Mouse (Mus musculus) stomach, postnatal 0 days (tissue): ENCODE measurements around the gene Tbc1d16. TPM values are rescaled to one million over a fixed set of nuclear protein-coding genes. Genes with fewer than 3 reads are reported as not detected.
"Not testable (repeated sequence)": the region's sequence is repeated elsewhere in the genome, so short reads cannot be mapped to it uniquely, and the experiment has no call there.

Source experiments
- ATAC-seq: fragments of 200-750 bp; cut with Nextera tagmentation; 2 replicates; pipeline ENCODE4 v1.8.0; 2017; ENCODE audit not compliant: low FRiP score, low TSS enrichment
- DNase-seq: peaks from one replicate; pipeline ENCODE4 v3.0.0-alpha.2; 2016; ENCODE audit warnings: low spot score
- H3K27ac ChIP-seq: fragments of 300-500 bp; sonication (generic); replicated peaks from 2 replicates; pipeline ENCODE4 v1.5.1; 2014; ENCODE audit warnings: mild to moderate bottlenecking, control low read depth
- H3K27me3 ChIP-seq: fragments of 300-500 bp; sonication (generic); 2 replicates; pipeline ENCODE4 v1.6.1; 2014; ENCODE audit warnings: low read length; ENCODE audit not compliant: control insufficient read depth, insufficient read depth
- H3K36me3 ChIP-seq: fragments of 300-500 bp; sonication (generic); 2 replicates; pipeline ENCODE4 v1.6.1; 2014; ENCODE audit warnings: low read length, mixed read lengths; ENCODE audit not compliant: control insufficient read depth, insufficient read depth
- H3K4me1 ChIP-seq: fragments of 300-500 bp; sonication (generic); replicated peaks from 2 replicates; pipeline ENCODE4 v1.6.1; 2014; ENCODE audit warnings: antibody characterized with exemption; ENCODE audit not compliant: control insufficient read depth, insufficient read depth
- H3K4me2 ChIP-seq: fragments of 300-500 bp; sonication (generic); replicated peaks from 2 replicates; pipeline ENCODE4 v1.6.1; 2014; ENCODE audit warnings: low read depth, mild to moderate bottlenecking, control low read depth, moderate library complexity
- H3K4me3 ChIP-seq: fragments of 300-500 bp; sonication (generic); 2 replicates; pipeline ENCODE4 v1.5.1; 2014; ENCODE audit warnings: low read depth, low read length, control low read depth
- H3K9ac ChIP-seq: fragments of 300-500 bp; sonication (generic); 2 replicates; pipeline ENCODE4 v1.6.1; 2014; ENCODE audit warnings: mild to moderate bottlenecking, low read length, control low read depth, mixed read lengths
- H3K9me3 ChIP-seq: fragments of 300-500 bp; sonication (generic); 2 replicates; pipeline ENCODE4 v1.6.1; 2016; ENCODE audit warnings: low read length; ENCODE audit not compliant: control insufficient read depth
- CTCF ChIP-seq: IDR thresholded peaks from 2 replicates; pipeline ENCODE4 v1.5.1; 2016; ENCODE audit warnings: antibody characterized with exemption, low read depth, mild to moderate bottlenecking, moderate library complexity
- EP300 ChIP-seq: optimal IDR thresholded peaks from 2 replicates; pipeline ENCODE3; 2016; ENCODE audit warnings: antibody characterized with exemption
- WGBS: fragments of 180-500 bp; shearing (Covaris S2); extraction: QIAGEN DNeasy Blood & Tissue Kit; methylation state at CpG from one replicate; pipeline ENCODE4 v1.1.7; 2014; 5-methylcytosine and 5-hydroxymethylcytosine counted together
- polyA plus RNA-seq: library from polyadenylated mRNA; unstranded; fragments of >200 nt; fragmentation: Nextera tagmentation; extraction: Ambion mirVana; gene quantifications from 2 replicates; pipeline ENCODE4 v1.2.1, GENCODE M21; 2015

The Tbc1d16 gene
- 4.8 and 6.3 TPM in 2 replicates for polyA plus RNA-seq

DNA sequence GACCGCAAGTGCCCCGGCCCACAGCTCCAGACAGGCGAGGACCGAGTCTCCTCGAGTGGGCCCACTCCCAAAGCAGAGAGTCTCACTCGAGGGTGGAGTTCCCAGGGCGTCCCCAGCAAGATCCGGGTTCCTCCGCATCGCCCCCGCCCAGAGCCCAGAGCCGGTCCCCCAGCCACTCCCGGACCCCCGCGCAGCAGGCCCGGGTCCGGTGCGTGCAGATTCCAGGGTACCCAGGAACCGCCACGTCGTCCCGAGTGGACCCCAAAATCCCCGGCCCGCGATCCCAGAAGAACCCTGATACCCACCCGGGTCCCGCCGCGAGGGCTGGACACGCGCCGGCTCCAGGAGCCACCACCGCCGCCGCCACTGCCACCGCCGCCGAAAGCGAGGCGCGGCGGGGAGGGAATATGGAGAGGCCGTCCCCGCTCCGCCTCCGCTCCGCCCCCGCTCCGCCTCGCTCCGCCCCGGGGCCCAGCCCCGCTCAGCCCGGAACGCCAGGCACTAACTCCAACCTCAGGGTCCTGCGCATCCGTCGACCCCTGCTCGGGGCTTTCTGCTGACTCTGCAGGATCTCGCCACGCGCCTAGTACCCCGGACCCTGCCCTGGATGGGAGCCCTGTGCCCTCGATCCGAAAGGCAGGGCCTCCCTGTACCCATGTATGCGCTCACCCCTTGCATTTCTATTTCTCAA, at the start of gene Tbc1d16, which contains the start of gene Ccdc40:
TSS of gene Tbc1d16 (minus strand) at position 409 of the 691 bp plus-strand sequence.
TSS of gene Ccdc40 (plus strand) at position 482 of the 691 bp plus-strand sequence.
- under 1% methylated on average over 50 of the region's 66 CpGs for WGBS
- ATAC-seq (peak; percentile 91), DNase-seq (peak; percentile 85)
- peaks cover 2% of the 10 kb centered on the region; the same call in 1 of the 2 replicates for H3K4me1 ChIP-seq
- H3K9me3 ChIP-seq, result no peaks in the 10 kb centered on the region
- no peaks in the 10 kb centered on the region for H3K27me3 ChIP-seq
- TF ChIP-seq CTCF, result no peak
- no peak for TF ChIP-seq EP300
- H3K27ac ChIP-seq, result peak within 1 kb of the TSS; percentile 53
- H3K4me2 ChIP-seq, result peak within 1 kb of the TSS; percentile 97
- no peaks in the 10 kb centered on the region for H3K36me3 ChIP-seq
- H3K9ac ChIP-seq, result peak within 1 kb of the TSS; percentile 85
- peak within 1 kb of the TSS; percentile 73 for H3K4me3 ChIP-seq

DNA sequence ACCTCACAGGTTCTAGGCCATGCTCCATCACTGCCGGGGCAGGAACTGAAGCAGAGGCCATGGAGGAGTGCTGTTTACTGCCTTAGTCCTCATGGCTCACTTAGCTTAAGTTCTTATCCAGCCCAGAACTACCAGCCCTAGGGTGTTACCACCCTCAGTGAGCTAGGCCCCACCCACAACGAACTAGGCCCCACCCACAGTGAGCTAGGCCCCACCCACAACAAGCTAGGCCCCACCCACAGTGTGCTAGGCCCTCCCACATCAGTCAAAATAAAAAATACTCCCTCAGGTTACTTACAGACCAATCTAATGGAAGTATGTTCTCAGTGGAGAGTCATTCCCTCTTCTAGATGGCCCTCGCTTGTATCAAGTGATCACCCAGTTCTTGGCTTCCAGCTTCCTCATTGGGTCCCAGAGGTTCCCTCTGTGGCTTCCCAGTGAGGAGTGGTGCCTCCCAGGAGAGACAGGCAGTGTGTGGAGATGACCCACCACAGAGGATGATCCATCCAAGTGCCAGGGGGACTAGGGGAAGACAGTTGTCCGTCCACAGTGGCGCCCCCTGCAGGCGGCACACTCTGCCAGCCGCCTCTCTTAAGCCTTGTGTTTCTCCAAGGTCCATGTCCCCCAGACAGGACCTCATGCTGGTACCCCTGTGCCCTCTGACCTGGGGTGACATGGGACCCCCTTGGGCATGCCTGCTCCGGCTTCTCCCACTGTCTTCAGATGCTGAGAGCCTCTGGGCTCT, 45.1 kb upstream of the Tbc1d16 start:
- H3K27ac ChIP-seq, result no peak overlapping the region
- TF ChIP-seq EP300, result no peak
- TF ChIP-seq CTCF, result peak; percentile 53
- ATAC-seq, result no peak
- H3K4me1 ChIP-seq, result no peaks in the 10 kb centered on the region
- 81% methylated on average over 8 of the region's 8 CpGs for WGBS
- no peaks in the 10 kb centered on the region for H3K27me3 ChIP-seq
- peaks cover 11% of the 10 kb centered on the region for H3K36me3 ChIP-seq
- no peak overlapping the region for H3K4me3 ChIP-seq
- H3K4me2 ChIP-seq, result no peak overlapping the region
- peak; percentile 41 for DNase-seq
- H3K9me3 ChIP-seq, result no peaks in the 10 kb centered on the region
- no peak overlapping the region for H3K9ac ChIP-seq

- not testable (repeated sequence) for H3K4me3 ChIP-seq, H3K4me1 ChIP-seq, ATAC-seq, H3K27ac ChIP-seq, H3K27me3 ChIP-seq, DNase-seq, H3K9ac ChIP-seq, H3K9me3 ChIP-seq, H3K4me2 ChIP-seq
- TF ChIP-seq CTCF, result peak; percentile 71
- 61% methylated on average over 3 of the region's 3 CpGs for WGBS
- H3K36me3 ChIP-seq, result peaks cover 11% of the 10 kb centered on the region
Observed at GRCm38 (mm10) chr11:119272492-119272891, 44.2 kb upstream of the Tbc1d16 start.

GRCm38 (mm10) chr11:119268557-119269195, 40.4 kb upstream of the Tbc1d16 start:
- Histone ChIP-seq H3K27me3 (no peaks in the 10 kb centered on the region), H3K27ac (peak overlapping the region; percentile 65; the same call in 1 of the 2 replicates), H3K4me1 (no peaks in the 10 kb centered on the region), H3K36me3 (no peaks in the 10 kb centered on the region), H3K9me3 (no peaks in the 10 kb centered on the region), H3K4me2 (peak overlapping the region; percentile 98), H3K4me3 (peak overlapping the region; percentile 60; the same call in 1 of the 2 replicates), H3K9ac (peak overlapping the region; percentile 75; the same call in 1 of the 2 replicates)
- DNase-seq (no peak), ATAC-seq (no peak)
- WGBS, result 73% methylated on average over 16 of the region's 16 CpGs
- TF ChIP-seq CTCF (no peak), EP300 (no peak)

GRCm38 (mm10) chr11:119267768-119268556, 39.7 kb upstream of the Tbc1d16 start, which contains the start of gene Gaa:
Gene Gaa (plus strand): TSS chr11:119267887.
- Histone ChIP-seq H3K9me3 (no peaks in the 10 kb centered on the region), H3K36me3 (no peaks in the 10 kb centered on the region), H3K9ac (peak within 1 kb of the TSS; percentile 75), H3K4me1 (no peaks in the 10 kb centered on the region), H3K27me3 (no peaks in the 10 kb centered on the region), H3K4me3 (peak within 1 kb of the TSS; percentile 60), H3K4me2 (peak within 1 kb of the TSS; percentile 98), H3K27ac (peak within 1 kb of the TSS; percentile 65)
- DNase-seq (peak; percentile 98), ATAC-seq (peak; percentile 87)
- TF ChIP-seq CTCF (peak; percentile 100), EP300 (no peak)
- 2% methylated on average over 52 of the region's 52 CpGs for WGBS
